8 mouse cellular contexts compared by ENCODE assay signal in the genomic region with DNA sequence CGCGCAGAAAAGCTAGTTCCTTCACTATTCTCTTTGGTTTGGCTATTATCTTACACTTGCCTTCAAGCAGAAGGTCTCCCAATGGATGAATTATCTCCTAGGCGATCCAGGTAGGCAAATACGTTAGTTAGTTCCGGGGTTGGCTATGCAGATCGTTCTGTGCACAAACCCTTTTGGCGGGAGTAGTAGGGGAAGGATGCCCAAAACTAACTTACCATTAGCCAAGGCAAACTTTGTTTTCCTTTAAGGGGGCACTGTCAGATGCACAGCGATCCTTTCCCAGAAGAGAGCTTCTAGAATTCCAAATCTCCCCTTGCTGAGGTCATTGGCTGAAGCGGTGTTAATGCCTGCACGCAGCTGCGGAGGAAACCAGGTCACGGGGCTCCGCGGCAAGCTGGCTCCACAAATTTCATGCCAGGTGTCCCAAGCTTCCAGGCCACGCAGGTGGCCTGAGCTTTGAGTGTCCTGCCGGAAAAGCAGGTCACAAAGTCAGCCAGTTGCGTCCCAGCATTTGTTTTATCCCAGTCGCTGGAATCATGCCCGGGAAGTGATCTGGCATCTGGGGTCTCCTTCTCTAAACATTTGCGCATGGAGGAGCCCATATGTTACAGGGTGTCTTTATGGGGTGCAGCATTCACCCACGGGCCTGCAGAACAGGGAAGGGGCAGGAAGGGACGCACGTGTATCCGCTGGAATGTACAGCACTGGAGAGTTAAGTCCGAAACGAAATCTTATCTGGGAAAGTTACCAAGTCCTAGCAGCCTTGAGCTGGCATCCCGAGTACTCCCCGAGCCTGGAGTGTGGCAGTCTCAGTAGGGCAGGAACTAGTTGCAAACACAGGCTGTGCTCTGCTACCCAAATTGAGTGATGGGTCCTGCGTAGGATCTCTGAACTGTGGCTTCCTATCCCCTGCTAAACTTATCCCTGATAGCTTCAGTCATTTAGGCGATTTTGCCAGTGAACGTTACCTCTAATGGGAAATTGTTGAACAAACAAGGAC. TPM values are rescaled to one million over a fixed set of nuclear protein-coding genes. Genes with fewer than 3 reads are reported as not detected.
DNase-seq lines count a peak whose midpoint lies in the region; ATAC-seq and TF ChIP-seq lines count a peak whose summit lies in the region.
"Had no signal": no experiment of that assay in that cellular context is flagged by ENCODE, and none has a peak within 500 bp of the region (broad histone marks: within the 10 kb centered on the region; RNA-seq: fewer than 3 reads in every experiment).

No protein-coding gene starts in this region.

- peak; percentile 68 for DNase-seq in lung, embryonic 14.5 days
- DNase-seq in lung, adult 18-20 months = no peak
- DNase-seq in embryonic facial prominence, embryonic 10.5 days (ENCODE audit: low spot score) = peak; percentile 53
- DNase-seq in hindbrain, embryonic 14.5 days (ENCODE audit: low spot score) = peak; percentile 42
- DNase-seq in retina, embryonic 14.5 days (ENCODE audit: low spot score) = peak; percentile 28
- no peak for DNase-seq in frontal cortex, postnatal 14 days (ENCODE audit: low spot score in 2 of 2)
- no peak for DNase-seq in right cerebral cortex, postnatal 25 days

- 2% methylated on average over 31 of the region's 31 CpGs for WGBS in lung, embryonic 14.5 days
- under 1% methylated on average over 31 of the region's 31 CpGs for WGBS in embryonic facial prominence, embryonic 10.5 days
- 1% methylated on average over 31 of the region's 31 CpGs for WGBS in hindbrain, embryonic 14.5 days

- no peak overlapping the region for H3K9ac ChIP-seq in lung, embryonic 14.5 days
- H3K9ac ChIP-seq in hindbrain, embryonic 14.5 days = no peak overlapping the region

- H3K4me2 ChIP-seq in lung, embryonic 14.5 days = peak overlapping the region; percentile 48
- H3K4me2 ChIP-seq in hindbrain, embryonic 14.5 days (replicated peaks) = peak overlapping the region; percentile 16

- H3K4me3 ChIP-seq in lung, embryonic 14.5 days (ENCODE audit: low read depth, low read length) = peak overlapping the region; percentile 13
- peak overlapping the region; percentile 33 for H3K4me3 ChIP-seq in embryonic facial prominence, embryonic 10.5 days
- H3K4me3 ChIP-seq in hindbrain, embryonic 14.5 days (replicated peaks; ENCODE audit: low read length) = no peak overlapping the region
- H3K4me3 ChIP-seq: heart, adult 2 months had no signal

- peaks cover 63% of the 10 kb centered on the region for H3K27me3 ChIP-seq in lung, embryonic 14.5 days (ENCODE audit: insufficient read depth, low read length)
- peaks cover 79% of the 10 kb centered on the region for H3K27me3 ChIP-seq in embryonic facial prominence, embryonic 10.5 days (replicated peaks; ENCODE audit: low read depth, poor library complexity, severe bottlenecking)
- H3K27me3 ChIP-seq in hindbrain, embryonic 14.5 days (ENCODE audit: control insufficient read depth, insufficient read depth, low read length) = peaks cover 70% of the 10 kb centered on the region

- peaks cover 4% of the 10 kb centered on the region; the same call in 1 of the 2 replicates for H3K4me1 ChIP-seq in lung, embryonic 14.5 days (ENCODE audit: insufficient read depth)
- peaks cover 32% of the 10 kb centered on the region for H3K4me1 ChIP-seq in embryonic facial prominence, embryonic 10.5 days
- H3K4me1 ChIP-seq in hindbrain, embryonic 14.5 days (replicated peaks; ENCODE audit: control insufficient read depth, insufficient read depth, low read length) = peaks cover 16% of the 10 kb centered on the region; the same call in 1 of the 2 replicates

- no peak for TF ChIP-seq CTCF in lung, embryonic 14.5 days (IDR thresholded peaks at IDR 0.05; ENCODE audit: low read depth)

- no peaks in the 10 kb centered on the region for H3K9me3 ChIP-seq in lung, embryonic 14.5 days (ENCODE audit: low read depth, low read length)
- no peaks in the 10 kb centered on the region for H3K9me3 ChIP-seq in embryonic facial prominence, embryonic 10.5 days
- no peaks in the 10 kb centered on the region for H3K9me3 ChIP-seq in hindbrain, embryonic 14.5 days (ENCODE audit: control insufficient read depth, low read length)

- peak; percentile 23; the same call in 1 of the 2 replicates for ATAC-seq in lung, embryonic 14.5 days (ENCODE audit: insufficient read depth)
- no peak for ATAC-seq in hindbrain, embryonic 14.5 days (ENCODE audit: low FRiP score)

- no peaks in the 10 kb centered on the region for H3K36me3 ChIP-seq in lung, embryonic 14.5 days (ENCODE audit: insufficient read depth)
- no peaks in the 10 kb centered on the region for H3K36me3 ChIP-seq in embryonic facial prominence, embryonic 10.5 days (replicated peaks)
- H3K36me3 ChIP-seq in hindbrain, embryonic 14.5 days (replicated peaks; ENCODE audit: control insufficient read depth, insufficient read depth) = no peaks in the 10 kb centered on the region

- H3K27ac ChIP-seq in lung, embryonic 14.5 days (ENCODE audit: low read depth) = no peak overlapping the region
- no peak overlapping the region for H3K27ac ChIP-seq in embryonic facial prominence, embryonic 10.5 days (replicated peaks)
- no peak overlapping the region for H3K27ac ChIP-seq in hindbrain, embryonic 14.5 days
- H3K27ac ChIP-seq: heart, adult 2 months had no signal

RNA-seq across cellular contexts. Expression of gene Prdm8, which starts 22.5 kb away (rescaled TPM):
- polyA plus RNA-seq in lung, embryonic 14.5 days (2014; fragmentation: Nextera tagmentation; extraction: Ambion mirVana) = 1.1 and 1.7 TPM in 2 replicates
- polyA plus RNA-seq in embryonic facial prominence, embryonic 10.5 days (2016; fragmentation: Nextera tagmentation; extraction: Ambion mirVana) = 0.05 and 0.19 TPM in 2 replicates
- polyA plus RNA-seq in hindbrain, embryonic 14.5 days (2014; fragmentation: Nextera tagmentation; extraction: Ambion mirVana) = 4.9 and 5.3 TPM in 2 replicates

Comparison
In these comparisons a context has a peak if more than half of its experiments do, and no peak if none do; other contexts are left out.
1. DNase-seq: peak in lung, embryonic 14.5 days (single experiment), embryonic facial prominence, embryonic 10.5 days (single experiment), hindbrain, embryonic 14.5 days (single experiment) and retina, embryonic 14.5 days (single experiment); none in lung, adult 18-20 months (0 of 2), frontal cortex, postnatal 14 days (0 of 2) and right cerebral cortex, postnatal 25 days (single experiment).